In genomic region chr2:49609611-49610010, GRCm38 (mm10) we compare ENCODE assay signal across 14 mouse cellular contexts. TPM values are rescaled to one million over a fixed set of nuclear protein-coding genes. Genes with fewer than 3 reads are reported as not detected.
DNase-seq lines count a peak whose midpoint lies in the region; ATAC-seq lines count a peak whose summit lies in the region.
"Had no signal": no experiment of that assay in that cellular context is flagged by ENCODE, and none has a peak within 500 bp of the region (broad histone marks: within the 10 kb centered on the region; RNA-seq: fewer than 3 reads in every experiment).

No protein-coding gene starts in this region.

- H3K27ac ChIP-seq in forebrain, embryonic 16.5 days (ENCODE audit: low read length), result no peak overlapping the region
- no peak overlapping the region for H3K27ac ChIP-seq in kidney, embryonic 14.5 days (ENCODE audit: low read depth, low read length)
- H3K27ac ChIP-seq: kidney, postnatal 0 days; limb, embryonic 10.5 days; liver, embryonic 15.5 days had no signal

- no peaks in the 10 kb centered on the region for H3K27me3 ChIP-seq in forebrain, embryonic 16.5 days (replicated peaks; ENCODE audit: control insufficient read depth, insufficient read depth, low read length)
- no peaks in the 10 kb centered on the region for H3K27me3 ChIP-seq in kidney, embryonic 14.5 days (ENCODE audit: control insufficient read depth, insufficient read depth, low read length)
- H3K27me3 ChIP-seq: liver, embryonic 15.5 days had no signal

- H3K9me3 ChIP-seq in forebrain, embryonic 16.5 days (ENCODE audit: control insufficient read depth, low read length), result no peaks in the 10 kb centered on the region
- no peaks in the 10 kb centered on the region for H3K9me3 ChIP-seq in kidney, embryonic 14.5 days (ENCODE audit: control insufficient read depth, low read length)
- H3K9me3 ChIP-seq: limb, embryonic 10.5 days; liver, embryonic 15.5 days had no signal

- H3K9ac ChIP-seq in forebrain, embryonic 16.5 days (replicated peaks; ENCODE audit: low read depth, low read length), result no peak overlapping the region
- no peak overlapping the region for H3K9ac ChIP-seq in kidney, embryonic 14.5 days (ENCODE audit: low read depth, low read length)
- H3K9ac ChIP-seq: liver, embryonic 15.5 days had no signal

- H3K36me3 ChIP-seq in forebrain, embryonic 16.5 days (ENCODE audit: control insufficient read depth, insufficient read depth), result no peaks in the 10 kb centered on the region
- no peaks in the 10 kb centered on the region for H3K36me3 ChIP-seq in kidney, embryonic 14.5 days (ENCODE audit: control insufficient read depth, insufficient read depth, low read length)
- H3K36me3 ChIP-seq: limb, embryonic 10.5 days; liver, embryonic 15.5 days had no signal

- DNase-seq in frontal cortex, postnatal 36 days (ENCODE audit: low spot score in 2 of 2), result peak; percentile 45 to 55
- DNase-seq in frontal cortex, postnatal 10 days (ENCODE audit: low spot score in 2 of 2), result no peak
- peak; percentile 88 for DNase-seq in Muller cell, postnatal 12 days (ENCODE audit: inconsistent ontology term)
- DNase-seq in right cerebral cortex, adult 2 months (ENCODE audit: low spot score in 2 of 2), result peak; percentile 48 to 66
- DNase-seq in adrenal gland, postnatal 36 days, result no peak
- no peak for DNase-seq in spleen, postnatal 14 days (ENCODE audit: low spot score in 2 of 2)
- DNase-seq: adrenal gland, adult 2 months; thymus, adult 2 months had no signal

- H3K4me2 ChIP-seq in forebrain, embryonic 16.5 days (ENCODE audit: low read length), result no peak overlapping the region
- no peak overlapping the region for H3K4me2 ChIP-seq in kidney, embryonic 14.5 days (replicated peaks; ENCODE audit: low read depth, low read length)
- H3K4me2 ChIP-seq: liver, embryonic 15.5 days had no signal

- no peak overlapping the region for H3K4me3 ChIP-seq in forebrain, embryonic 16.5 days (replicated peaks; ENCODE audit: low read length)
- no peak overlapping the region for H3K4me3 ChIP-seq in kidney, embryonic 14.5 days (ENCODE audit: low read length)
- H3K4me3 ChIP-seq: limb, embryonic 10.5 days; liver, embryonic 15.5 days had no signal

- peak; percentile 63; the same call in 1 of the 2 replicates for ATAC-seq in forebrain, embryonic 16.5 days
- ATAC-seq in kidney, embryonic 14.5 days (ENCODE audit: low FRiP score, low TSS enrichment), result no peak

- 59% methylated on average over 5 of the region's 5 CpGs for WGBS in forebrain, embryonic 16.5 days
- 87% methylated on average over 5 of the region's 5 CpGs for WGBS in kidney, embryonic 14.5 days

- H3K4me1 ChIP-seq in forebrain, embryonic 16.5 days (replicated peaks; ENCODE audit: control insufficient read depth, insufficient read depth, low read length), result no peaks in the 10 kb centered on the region
- no peaks in the 10 kb centered on the region for H3K4me1 ChIP-seq in kidney, embryonic 14.5 days (ENCODE audit: control insufficient read depth, insufficient read depth, low read length)
- H3K4me1 ChIP-seq: limb, embryonic 10.5 days; liver, embryonic 15.5 days had no signal

RNA-seq across cellular contexts. Expression of gene Kif5c, which starts 9.5 kb away (rescaled TPM):
- 173 and 180 TPM in 2 replicates for polyA plus RNA-seq in forebrain, embryonic 16.5 days (2015; fragmentation: Nextera tagmentation; extraction: Ambion mirVana)
- 1 to 10 TPM; 4.8 to 5.4 TPM for total RNA-seq in adrenal gland, postnatal 36 days (2021)
- 5.0 and 6.6 TPM in 2 replicates for polyA plus RNA-seq in kidney, embryonic 14.5 days (2014; fragmentation: Nextera tagmentation; extraction: Ambion mirVana)
- total RNA-seq: monocyte, adult 5-6 weeks had no signal

Comparison
In these comparisons a context has a peak if more than half of its experiments do, and no peak if none do; other contexts are left out.
1. DNase-seq: peak in frontal cortex, postnatal 36 days (2 of 2), Muller cell, postnatal 12 days (single experiment) and right cerebral cortex, adult 2 months (2 of 2); none in frontal cortex, postnatal 10 days (0 of 2), adrenal gland, postnatal 36 days (0 of 2) and spleen, postnatal 14 days (0 of 2).
2. RNA of gene Kif5c, which starts 9.5 kb away (polyA plus RNA-seq): 173 to 180 TPM in forebrain, embryonic 16.5 days; 5.0 to 6.6 TPM in kidney, embryonic 14.5 days; every median in the first group is over 10 times any median in the second.